Mouse (Mus musculus) ES-Bruce4 (cell line): ENCODE data around the gene Naxe.

Source experiments
- EP300 ChIP-seq: IDR thresholded peaks from 2 replicates; pipeline ENCODE4 v1.6.1; 2011; ENCODE audit warnings: low read depth, low read length; ENCODE audit not compliant: insufficient read depth
- POLR2A ChIP-seq: IDR thresholded peaks from one replicate; pipeline ENCODE4 v1.8.1; 2011; ENCODE audit warnings: low read length; ENCODE audit not compliant: insufficient read depth

DNA sequence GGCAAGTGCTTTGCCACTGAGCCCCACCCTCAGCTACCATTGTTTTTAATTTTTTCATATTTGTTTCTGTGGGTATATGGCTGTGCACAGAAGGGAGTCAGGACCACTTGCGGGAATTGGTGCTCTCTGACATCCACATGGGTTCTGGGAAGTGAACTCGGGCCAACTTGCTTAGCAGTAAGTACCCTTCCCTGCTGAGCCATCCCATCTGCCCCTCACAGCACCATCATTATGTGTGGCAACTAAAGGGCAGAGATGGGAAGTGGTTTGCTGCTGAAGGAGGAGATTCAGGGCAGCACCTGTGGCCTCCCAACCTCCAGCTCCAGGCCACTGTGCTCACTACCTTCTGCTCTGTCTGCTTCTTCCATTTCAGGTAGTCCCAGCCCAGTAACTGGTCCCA lies 15.3 kb upstream of the Naxe start:
- no peak for TF ChIP-seq POLR2A
- TF ChIP-seq EP300: no peak
